Mouse (Mus musculus) heart, adult 11 months (tissue): ENCODE data around the gene Cmss1.

ENCODE experiments used
- DNase-seq: peaks from one replicate; pipeline ENCODE4 v3.0.0; 2022

Gene Cmss1

GRCm38 (mm10) chr16:57383266-57383971, 223.2 kb downstream of the Cmss1 start:
- DNase-seq: peak; percentile 39

- DNase-seq: no peak
Measured at GRCm38 (mm10) chr16:57378631-57379330, 227.9 kb downstream of the Cmss1 start.

GRCm38 (mm10) chr16:57375248-57375837, 231.3 kb downstream of the Cmss1 start:
- peak; percentile 56 for DNase-seq

- no peak for DNase-seq
Measured at GRCm38 (mm10) chr16:57372156-57372555, 234.5 kb downstream of the Cmss1 start.

- peak; percentile 91 for DNase-seq
Measured at GRCm38 (mm10) chr16:57369846-57370496, 236.7 kb downstream of the Cmss1 start.

GRCm38 (mm10) chr16:57366941-57367694, 239.5 kb downstream of the Cmss1 start:
- peak; percentile 89 for DNase-seq

- no peak for DNase-seq
Measured at GRCm38 (mm10) chr16:57366141-57366540, 240.5 kb downstream of the Cmss1 start.

- no peak for DNase-seq
Measured at GRCm38 (mm10) chr16:57364498-57364897, 242.2 kb downstream of the Cmss1 start.

GRCm38 (mm10) chr16:57362679-57363401, 243.8 kb downstream of the Cmss1 start:
- DNase-seq: peak; percentile 96

GRCm38 (mm10) chr16:57360785-57361184, 245.9 kb downstream of the Cmss1 start:
- DNase-seq: peak; percentile 91

GRCm38 (mm10) chr16:57359251-57359650, 247.4 kb downstream of the Cmss1 start:
- no peak for DNase-seq

GRCm38 (mm10) chr16:57357011-57357410, 249.7 kb downstream of the Cmss1 start:
- DNase-seq: peak; percentile 95

- DNase-seq: peak; percentile 76
Measured at GRCm38 (mm10) chr16:57356454-57356853, 250.2 kb downstream of the Cmss1 start.

GRCm38 (mm10) chr16:57353932-57354331, 252.7 kb downstream of the Cmss1 start:
- peak; percentile 93 for DNase-seq

GRCm38 (mm10) chr16:57353166-57353721, 253.4 kb downstream of the Cmss1 start:
- DNase-seq: peak; percentile 88

- peak; percentile 91 for DNase-seq
Measured at GRCm38 (mm10) chr16:57352751-57353150, 253.9 kb downstream of the Cmss1 start, which contains the start of gene Filip1l. Filip1l (plus strand) TSS chr16:57353093.

- peak; percentile 89 for DNase-seq
Measured at GRCm38 (mm10) chr16:57349689-57350088, 257.0 kb downstream of the Cmss1 start.

GRCm38 (mm10) chr16:57349039-57349438, 257.6 kb downstream of the Cmss1 start:
- DNase-seq: peak; percentile 97

GRCm38 (mm10) chr16:57346258-57346657, 260.4 kb downstream of the Cmss1 start:
- DNase-seq: no peak

- no peak for DNase-seq
Measured at GRCm38 (mm10) chr16:57340613-57340898, 266.1 kb downstream of the Cmss1 start.

- DNase-seq: no peak
Measured at GRCm38 (mm10) chr16:57339765-57340612, 266.7 kb downstream of the Cmss1 start.
